Mouse (Mus musculus): Measurements from ENCODE around the gene Adamts13.

Gene Adamts13

GRCm38 (mm10) chr2:26973116-26973515, at the start of gene Adamts13:
Adamts13 (plus strand) TSS chr2:26973416.
- DNase-seq (ENCODE audit: low spot score in 2 of 2) = no peak

GRCm38 (mm10) chr2:26927745-26928476, 45.3 kb upstream of the Adamts13 start:
- no peak for DNase-seq (ENCODE audit: low spot score in 2 of 2)

GRCm38 (mm10) chr2:26930390-26930789, 42.8 kb upstream of the Adamts13 start:
- DNase-seq (ENCODE audit: low spot score in 2 of 2) = peak in 1 of 2 experiments; percentile 58

- no peak for DNase-seq (ENCODE audit: low spot score in 2 of 2)
Observed at GRCm38 (mm10) chr2:26932473-26933303, 40.5 kb upstream of the Adamts13 start.

GRCm38 (mm10) chr2:26933304-26934055, 39.7 kb upstream of the Adamts13 start, which contains the start of the genes Surf4 and Stkld1:
Surf4 (minus strand) TSS chr2:26933928.
Stkld1 (plus strand) TSS chr2:26934047.
- DNase-seq (ENCODE audit: low spot score in 2 of 2) = peak; percentile 88 to 92

- no peak for DNase-seq (ENCODE audit: low spot score in 2 of 2)
Observed at GRCm38 (mm10) chr2:26935286-26935685, 37.9 kb upstream of the Adamts13 start.

GRCm38 (mm10) chr2:26936425-26936824, 36.8 kb upstream of the Adamts13 start:
- no peak for DNase-seq (ENCODE audit: low spot score in 2 of 2)

GRCm38 (mm10) chr2:26941539-26941938, 31.7 kb upstream of the Adamts13 start:
- no peak for DNase-seq (ENCODE audit: low spot score in 2 of 2)

GRCm38 (mm10) chr2:26943253-26943652, 30.0 kb upstream of the Adamts13 start:
- no peak for DNase-seq (ENCODE audit: low spot score in 2 of 2)

GRCm38 (mm10) chr2:26950411-26950810, 22.8 kb upstream of the Adamts13 start:
- DNase-seq (ENCODE audit: low spot score in 2 of 2) = no peak

GRCm38 (mm10) chr2:26951346-26951905, 21.8 kb upstream of the Adamts13 start:
- DNase-seq (ENCODE audit: low spot score in 2 of 2) = no peak

- DNase-seq (ENCODE audit: low spot score in 2 of 2) = no peak
Observed at GRCm38 (mm10) chr2:26952193-26952592, 21.0 kb upstream of the Adamts13 start.

- no peak for DNase-seq (ENCODE audit: low spot score in 2 of 2)
Observed at GRCm38 (mm10) chr2:26952866-26953265, 20.4 kb upstream of the Adamts13 start.

- DNase-seq (ENCODE audit: low spot score in 2 of 2) = no peak
Observed at GRCm38 (mm10) chr2:26954735-26955395, 18.4 kb upstream of the Adamts13 start.

- no peak for DNase-seq (ENCODE audit: low spot score in 2 of 2)
Observed at GRCm38 (mm10) chr2:26956811-26957487, 16.3 kb upstream of the Adamts13 start.

- DNase-seq (ENCODE audit: low spot score in 2 of 2) = no peak
Observed at GRCm38 (mm10) chr2:26957488-26957859, 15.7 kb upstream of the Adamts13 start.

GRCm38 (mm10) chr2:26960756-26961155, 12.5 kb upstream of the Adamts13 start:
- DNase-seq (ENCODE audit: low spot score in 2 of 2) = no peak

- peak; percentile 91 to 94 for DNase-seq (ENCODE audit: low spot score in 2 of 2)
Observed at GRCm38 (mm10) chr2:26963923-26964723, 9.1 kb upstream of the Adamts13 start, which contains the start of gene Rexo4. Rexo4 (minus strand) TSS chr2:26964386.

- no peak for DNase-seq (ENCODE audit: low spot score in 2 of 2)
Observed at GRCm38 (mm10) chr2:26964724-26965370, 8.4 kb upstream of the Adamts13 start.
